Mouse (Mus musculus): Measurements from ENCODE around the gene Cyp2d9.
"Not testable (repeated sequence)": the region's sequence is repeated elsewhere in the genome, so short reads cannot be mapped to it uniquely, and the experiment has no call there.

Gene Cyp2d9

DNA sequence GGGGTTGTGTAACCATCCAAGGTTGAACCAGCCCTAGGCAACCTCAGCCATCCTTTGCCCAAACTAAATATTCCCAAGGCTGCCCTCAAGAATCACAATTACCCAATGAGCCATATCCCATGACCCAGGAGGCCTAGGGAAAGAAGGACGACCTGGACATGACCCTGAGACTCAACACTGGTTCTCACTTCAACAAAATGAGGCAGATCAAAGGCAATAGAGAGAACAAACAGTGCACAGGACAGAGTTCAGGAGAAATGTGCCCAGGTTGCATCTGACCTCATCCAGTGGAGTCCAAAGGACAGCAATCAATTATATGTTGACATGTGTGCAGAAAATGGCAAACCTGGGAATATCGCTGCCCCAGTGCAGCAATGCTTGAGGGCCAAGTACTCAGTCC lies 16.8 kb downstream of the Cyp2d9 start:
- DNase-seq (ENCODE audit: low read depth, low spot score), result not testable (repeated sequence)

DNA sequence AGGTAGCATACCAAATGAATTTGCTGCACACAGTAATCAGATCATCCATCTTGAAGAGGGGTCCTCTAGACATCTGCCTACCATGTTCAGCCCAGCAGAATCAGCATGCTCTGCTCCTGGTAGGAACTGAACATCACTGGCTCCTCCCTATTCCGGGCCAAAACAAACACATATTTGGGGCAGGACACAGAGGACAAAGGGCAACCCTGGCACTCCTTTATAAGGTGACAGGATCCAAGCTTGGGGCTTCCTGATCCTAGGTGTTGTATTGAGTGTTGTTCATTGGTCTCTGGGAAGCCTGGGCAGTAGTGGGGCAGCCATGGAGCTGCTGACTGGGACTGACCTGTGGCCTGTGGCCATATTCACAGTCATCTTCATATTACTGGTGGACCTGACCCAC lies 18.9 kb downstream of the Cyp2d9 start:
- DNase-seq (ENCODE audit: low read depth, low spot score), result not testable (repeated sequence)

DNA sequence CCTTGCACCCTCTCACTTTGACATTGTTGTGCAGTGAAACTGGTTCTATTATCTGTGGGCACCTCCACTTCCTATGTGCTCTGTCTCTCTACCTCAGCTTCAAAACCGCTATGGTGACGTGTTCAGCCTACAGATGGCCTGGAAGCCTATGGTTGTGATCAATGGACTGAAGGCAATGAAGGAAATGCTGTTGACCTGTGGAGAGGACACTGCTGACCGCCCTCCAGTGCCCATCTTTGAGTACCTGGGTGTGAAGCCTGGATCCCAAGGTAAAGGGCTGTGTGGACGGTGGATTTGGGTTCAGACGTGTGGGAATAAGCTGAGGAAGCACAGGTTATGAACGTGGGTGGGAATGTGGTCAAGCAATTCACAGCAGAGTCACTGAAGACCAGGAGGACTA lies 20.3 kb downstream of the Cyp2d9 start:
- not testable (repeated sequence) for DNase-seq (ENCODE audit: low read depth, low spot score)

- DNase-seq (ENCODE audit: low read depth, low spot score), result not testable (repeated sequence)
Measured at GRCm38 (mm10) chr15:82456086-82456790, 23.0 kb downstream of the Cyp2d9 start.

GRCm38 (mm10) chr15:82457064-82458021 lies 24.1 kb downstream of the Cyp2d9 start:
- DNase-seq (ENCODE audit: low read depth, low spot score), result no peak

DNA sequence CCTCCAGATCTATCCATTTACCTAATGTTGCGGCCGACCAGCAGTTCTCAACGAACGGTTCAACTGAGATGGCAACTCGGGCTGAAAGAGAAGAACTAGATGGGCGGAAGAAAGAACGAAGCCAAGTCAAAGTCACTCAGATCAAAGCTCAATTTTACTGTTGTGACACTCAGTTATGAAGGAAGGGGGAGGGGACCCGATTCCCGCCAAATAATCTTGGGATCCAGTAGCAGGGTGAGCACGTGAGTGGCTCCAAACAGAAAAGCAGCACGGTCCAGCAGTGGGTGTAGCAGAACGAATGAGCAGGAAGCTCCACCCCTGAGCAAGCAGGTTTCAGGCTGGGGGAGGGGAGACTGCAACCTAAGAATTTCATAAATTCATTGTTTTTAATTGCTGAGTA lies 26.0 kb downstream of the Cyp2d9 start:
- DNase-seq (ENCODE audit: low read depth, low spot score), result not testable (repeated sequence)

DNA sequence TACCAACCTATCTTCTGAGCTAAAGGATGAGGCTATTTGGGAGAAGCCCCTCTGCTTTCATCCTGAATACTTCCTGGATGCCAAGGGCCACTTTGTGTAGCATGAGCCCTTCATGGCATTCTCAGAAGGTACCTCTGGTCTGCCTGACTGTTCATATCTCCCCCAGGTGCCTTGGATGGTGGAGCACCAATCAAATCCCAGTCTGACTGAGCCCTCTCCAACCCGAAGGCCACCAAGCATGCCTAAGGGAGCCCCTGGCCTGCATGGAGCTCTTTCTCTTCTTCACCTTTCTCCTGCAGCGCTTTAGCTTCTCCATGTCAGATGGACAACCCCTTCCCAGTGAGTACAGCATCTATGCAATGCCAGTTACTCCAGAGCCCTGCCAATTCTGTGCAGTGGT lies 31.5 kb downstream of the Cyp2d9 start:
- no peak for DNase-seq (ENCODE audit: low read depth, low spot score)

DNA sequence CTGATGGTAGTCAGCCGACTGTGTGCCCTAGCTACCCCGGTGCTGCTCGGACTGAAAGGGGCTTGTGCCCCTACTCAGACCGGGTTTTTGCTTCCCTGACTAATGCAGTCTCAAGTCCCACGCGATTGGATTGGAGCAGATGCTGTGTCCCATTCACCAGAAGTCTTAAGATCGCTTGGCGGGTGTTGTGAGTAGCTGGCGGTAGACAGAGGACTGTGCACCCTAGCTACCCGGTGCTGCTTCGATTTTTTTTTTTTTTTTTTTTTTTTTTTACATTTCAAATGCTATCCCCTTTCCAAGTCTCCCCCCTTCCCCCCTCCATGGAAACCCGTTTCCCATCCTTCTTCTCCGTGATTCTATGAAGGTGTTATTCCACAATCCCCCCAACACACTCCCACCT lies 61.0 kb downstream of the Cyp2d9 start:
- not testable (repeated sequence) for DNase-seq (ENCODE audit: low read depth, low spot score)

Measured in retina, adult 2 months (tissue).